ENCODE assay signal across 20 mouse cellular contexts in the genomic region with DNA sequence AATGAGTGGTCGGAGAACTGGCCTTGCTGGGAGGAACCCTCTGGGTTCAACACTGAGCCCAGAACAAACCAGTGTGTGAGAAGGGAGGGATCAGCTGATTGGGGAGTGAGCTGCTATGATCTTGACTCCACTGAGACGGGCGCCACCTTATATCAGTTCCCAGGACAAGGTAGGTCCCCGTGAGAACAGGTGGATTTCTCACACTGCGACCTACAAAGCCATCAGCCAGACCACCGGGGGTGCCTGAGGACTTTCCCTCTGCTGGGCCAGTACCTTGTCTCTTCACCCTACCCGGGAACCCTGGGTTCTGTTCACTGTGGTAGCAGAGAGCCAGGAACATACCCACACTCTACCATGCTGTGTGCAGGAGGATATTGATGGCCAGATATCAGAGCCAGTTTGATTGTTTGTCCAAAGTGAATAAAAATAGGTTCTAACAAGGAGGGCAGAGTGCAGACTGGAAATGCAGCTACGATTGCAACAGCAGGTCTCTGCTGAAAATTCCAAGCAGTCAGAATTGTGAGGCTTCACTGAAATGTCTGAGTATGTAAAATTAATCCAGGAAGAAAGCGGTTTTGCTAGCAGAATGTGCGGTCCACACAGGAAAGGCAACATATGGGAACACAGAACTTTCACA. TPM values are rescaled to one million over a fixed set of nuclear protein-coding genes. Genes with fewer than 3 reads are reported as not detected.
A peak's percentile ranks its signal among the peaks of the same experiment; 100 is the strongest.
DNase-seq lines count a peak whose midpoint lies in the region; TF ChIP-seq lines count a peak whose summit lies in the region.
"Had no signal": no experiment of that assay in that cellular context is flagged by ENCODE, and none has a peak within 500 bp of the region (broad histone marks: within the 10 kb centered on the region; RNA-seq: fewer than 3 reads in every experiment).

No protein-coding gene starts in this region.

- H3K27me3 ChIP-seq in small intestine, adult 2 months (ENCODE audit: control insufficient read depth, insufficient read depth, low read length), result no peaks in the 10 kb centered on the region
- H3K27me3 ChIP-seq: hindbrain, embryonic 15.5 days had no signal

- TF ChIP-seq CTCF in layer of hippocampus, adult 2 months (conservative IDR thresholded peaks at IDR 0.05), result no peak
- no peak for TF ChIP-seq CTCF in small intestine, adult 2 months (IDR thresholded peaks at IDR 0.05; ENCODE audit: extremely low read depth, insufficient read length, insufficient replicate concordance, low read depth, low read length)

- peak; percentile 11 for DNase-seq in adrenal gland, postnatal 14 days
- DNase-seq in adrenal gland, adult 2 months, result no peak
- DNase-seq in layer of hippocampus, adult 2 months (ENCODE audit: low spot score in 2 of 2), result no peak
- DNase-seq in layer of hippocampus, postnatal 36 days, result no peak
- peak; percentile 81 for DNase-seq in adipocyte (ENCODE audit: low spot score)
- DNase-seq in spleen, adult 12 weeks (ENCODE audit: low spot score), result no peak
- no peak for DNase-seq in right cerebral cortex, postnatal 36 days (ENCODE audit: low spot score in 2 of 2)
- DNase-seq: adrenal gland, postnatal 10 days; cerebellum, adult 11 months; cerebellum, postnatal 14 days; embryo, embryonic 11 days; heart, postnatal 4 days; kidney, adult 9 months; kidney, postnatal 4 days; thymus, postnatal 36 days had no signal

- no peaks in the 10 kb centered on the region; the same call in 1 of the 2 replicates for H3K4me1 ChIP-seq in small intestine, adult 2 months (ENCODE audit: control insufficient read depth, insufficient read depth, insufficient read length, low read length)

- H3K4me3 ChIP-seq in layer of hippocampus, adult 2 months, result no peak overlapping the region
- H3K4me3 ChIP-seq in small intestine, adult 2 months (ENCODE audit: low read depth, low read length), result no peak overlapping the region
- H3K4me3 ChIP-seq: forebrain, embryonic 10.5 days; heart, embryonic 15.5 days; hindbrain, embryonic 15.5 days; limb, embryonic 15.5 days had no signal

- peak overlapping the region; percentile 86 for H3K27ac ChIP-seq in layer of hippocampus, adult 2 months
- H3K27ac ChIP-seq in small intestine, adult 2 months (ENCODE audit: insufficient read depth, low read depth, low read length), result 0 out of 2 replicates have a peak overlapping the region, but pooled peaks have one; percentile 1
- H3K27ac ChIP-seq: forebrain, embryonic 10.5 days; heart, embryonic 15.5 days; hindbrain, embryonic 15.5 days; limb, embryonic 15.5 days had no signal

- 87% methylated on average over 10 of the region's 10 CpGs for WGBS in small intestine, adult 2 months

- TF ChIP-seq POLR2A in small intestine, adult 2 months (IDR thresholded peaks at IDR 0.05; ENCODE audit: low read depth, low read length), result no peak

- peaks cover 53% of the 10 kb centered on the region for H3K36me3 ChIP-seq in small intestine, adult 2 months (ENCODE audit: control insufficient read depth, insufficient read depth, low read length)
- H3K36me3 ChIP-seq: forebrain, embryonic 10.5 days; heart, embryonic 15.5 days; hindbrain, embryonic 15.5 days; limb, embryonic 15.5 days had no signal

RNA-seq across cellular contexts. Expression of gene Hacd2, which starts 28.4 kb away (rescaled TPM):
- 39.1 and 50.5 TPM in 2 replicates for total RNA-seq in adrenal gland, postnatal 14 days (2021)
- 10 to 100 TPM; 65.5 to 84.7 TPM for total RNA-seq in adrenal gland, adult 2 months (2021)
- polyA plus RNA-seq in adrenal gland, adult 2 months (2012; rRNA removed), result 8.1 and 18.4 TPM in 2 replicates
- 10 to 100 TPM; 32.7 to 41.7 TPM for total RNA-seq in layer of hippocampus, adult 2 months (2021)
- 10 to 100 TPM; 31.3 to 38.2 TPM for total RNA-seq in layer of hippocampus, postnatal 36 days (2021)
- polyA plus RNA-seq in small intestine, adult 2 months (2012; rRNA removed), result 25.6 and 34.9 TPM in 2 replicates

Comparison
In these comparisons a context has a peak if more than half of its experiments do, and no peak if none do; other contexts are left out.
1. DNase-seq: peak in adrenal gland, postnatal 14 days (single experiment) and adipocyte (single experiment); none in adrenal gland, adult 2 months (single experiment), layer of hippocampus, adult 2 months (0 of 2), layer of hippocampus, postnatal 36 days (0 of 2), spleen, adult 12 weeks (single experiment) and right cerebral cortex, postnatal 36 days (0 of 2).